Mouse (Mus musculus): ENCODE measurements around the gene Ehf. TPM values are rescaled to one million over a fixed set of nuclear protein-coding genes. Genes with fewer than 3 reads are reported as not detected.

Gene Ehf
- polyA plus RNA-seq, 1 experiment from 2014 or later = 2.9 TPM

- ChIA-PET CTCF (no interaction called here), POLR2A (interaction anchor here (0.9 kb wide), 1 partner anchor 13 kb away, joined by 3 read pairs; no protein-coding TSS in a partner anchor)
- H3K27me3 ChIP-seq = no peaks in the 10 kb centered on the region
- in situ Hi-C loops (cut with MboI; ENCODE audit: low pct_unique_long_range_greater_than_20kb) = no loop called here
- no peak for DNase-seq (ENCODE audit: low read depth, low spot score)
- ATAC-seq = no peak
- TF ChIP-seq CTCF (IDR thresholded peaks at IDR 0.05) = no peak
Measured at GRCm38 (mm10) chr2:103282184-103282750, 20.8 kb downstream of the Ehf start.

GRCm38 (mm10) chr2:103279927-103280326 is 23.2 kb downstream of the Ehf start:
- no peak for DNase-seq (ENCODE audit: low read depth, low spot score)
- CTCF ChIA-PET = interaction anchor here (1.5 to 2.6 kb wide), 2 partner anchors 9 to 33 kb away, joined by 3 to 6 read pairs; no protein-coding TSS in a partner anchor
- no peak for TF ChIP-seq CTCF (IDR thresholded peaks at IDR 0.05)
- POLR2A ChIA-PET = no interaction called here
- ATAC-seq = no peak
- in situ Hi-C loops (cut with MboI; ENCODE audit: low pct_unique_long_range_greater_than_20kb) = no loop called here
- H3K27me3 ChIP-seq = no peaks in the 10 kb centered on the region

GRCm38 (mm10) chr2:103278476-103278875 is 24.6 kb downstream of the Ehf start:
- CTCF ChIA-PET = interaction anchor here (0.9 kb wide), 1 partner anchor 11 kb away, joined by 3 read pairs; no protein-coding TSS in a partner anchor
- TF ChIP-seq CTCF (IDR thresholded peaks at IDR 0.05) = no peak
- ATAC-seq = no peak
- POLR2A ChIA-PET = no interaction called here
- DNase-seq (ENCODE audit: low read depth, low spot score) = no peak
- in situ Hi-C loops (cut with MboI; ENCODE audit: low pct_unique_long_range_greater_than_20kb) = no loop called here
- no peaks in the 10 kb centered on the region for H3K27me3 ChIP-seq

- H3K27me3 ChIP-seq = no peaks in the 10 kb centered on the region
- ChIA-PET POLR2A (interaction anchor here (0.6 kb wide), 1 partner anchor 577 kb away, joined by 3 read pairs; no protein-coding TSS in a partner anchor), CTCF (interaction anchor here (0.9 kb wide), 1 partner anchor 12 kb away, joined by 3 read pairs; no protein-coding TSS in a partner anchor)
- TF ChIP-seq CTCF (IDR thresholded peaks at IDR 0.05) = no peak
- in situ Hi-C loops (cut with MboI; ENCODE audit: low pct_unique_long_range_greater_than_20kb) = no loop called here
- DNase-seq (ENCODE audit: low read depth, low spot score) = no peak
- no peak for ATAC-seq
Measured at GRCm38 (mm10) chr2:103277794-103278193, 25.3 kb downstream of the Ehf start.

- DNase-seq (ENCODE audit: low read depth, low spot score) = no peak
- no peaks in the 10 kb centered on the region for H3K27me3 ChIP-seq
- no peak for TF ChIP-seq CTCF (IDR thresholded peaks at IDR 0.05)
- CTCF ChIA-PET = interaction anchor here (0.8 to 1.4 kb wide), 2 partner anchors 9 to 42 kb away, joined by 3 to 7 read pairs; no protein-coding TSS in a partner anchor
- ATAC-seq = no peak
- POLR2A ChIA-PET = interaction anchor here (1.2 kb wide), 1 partner anchor 9 kb away, joined by 3 read pairs; no protein-coding TSS in a partner anchor
- in situ Hi-C loops (cut with MboI; ENCODE audit: low pct_unique_long_range_greater_than_20kb) = no loop called here
Measured at GRCm38 (mm10) chr2:103275316-103275960, 27.6 kb downstream of the Ehf start.

- ChIA-PET POLR2A (no interaction called here), CTCF (interaction anchor here (0.8 to 1.4 kb wide), 2 partner anchors 10 to 42 kb away, joined by 3 to 7 read pairs; no protein-coding TSS in a partner anchor)
- DNase-seq (ENCODE audit: low read depth, low spot score) (no peak), ATAC-seq (no peak)
- H3K27me3 ChIP-seq = no peaks in the 10 kb centered on the region
- in situ Hi-C loops (cut with MboI; ENCODE audit: low pct_unique_long_range_greater_than_20kb) = no loop called here
- no peak for TF ChIP-seq CTCF (IDR thresholded peaks at IDR 0.05)
Measured at GRCm38 (mm10) chr2:103274803-103275202, 28.3 kb downstream of the Ehf start.

DNA sequence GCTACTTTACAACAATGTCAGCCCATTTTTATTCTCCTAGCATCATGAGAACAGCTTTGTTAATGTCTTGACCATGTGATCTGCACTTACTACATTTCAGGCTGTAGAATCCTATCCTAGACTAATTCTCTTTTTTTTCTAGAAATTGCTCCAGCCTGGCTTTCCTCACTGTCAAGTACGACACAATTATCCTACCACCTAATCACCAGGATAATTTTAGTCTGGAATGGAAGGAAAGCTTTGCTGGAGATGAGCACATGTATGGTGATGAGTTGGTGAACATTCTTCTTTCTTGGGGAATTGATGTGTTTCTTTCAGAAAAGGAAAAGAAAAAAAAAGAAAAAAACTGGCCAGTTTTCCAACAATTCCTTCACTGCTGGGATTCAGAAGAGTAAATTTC is 28.8 kb downstream of the Ehf start:
- DNase-seq (ENCODE audit: low read depth, low spot score) = no peak
- ChIA-PET POLR2A (no interaction called here), CTCF (interaction anchor here (1.4 kb wide), 1 partner anchor 10 kb away, joined by 7 read pairs; no protein-coding TSS in a partner anchor)
- no peak for TF ChIP-seq CTCF (IDR thresholded peaks at IDR 0.05)
- no peaks in the 10 kb centered on the region for H3K27me3 ChIP-seq
- no peak for ATAC-seq
- in situ Hi-C loops (cut with MboI; ENCODE audit: low pct_unique_long_range_greater_than_20kb) = no loop called here

- CTCF ChIA-PET = interaction anchor here (0.8 to 1.9 kb wide), 6 partner anchors 17 to 133 kb away, joined by 3 to 8 read pairs (median 4); no protein-coding TSS in a partner anchor
- peak; percentile 94 for ATAC-seq
- no peaks in the 10 kb centered on the region for H3K27me3 ChIP-seq
- DNase-seq (ENCODE audit: low read depth, low spot score) = peak; percentile 82
- in situ Hi-C loops (cut with MboI; ENCODE audit: low pct_unique_long_range_greater_than_20kb) = no loop called here
- POLR2A ChIA-PET = interaction anchor here (1.1 kb wide), 1 partner anchor 61 kb away, joined by 4 read pairs; no protein-coding TSS in a partner anchor
- TF ChIP-seq CTCF (IDR thresholded peaks at IDR 0.05) = no peak
Measured at GRCm38 (mm10) chr2:103271481-103271880, 31.6 kb downstream of the Ehf start.

- ChIA-PET CTCF (interaction anchor here (0.8 to 1.4 kb wide), 4 partner anchors 57 to 76 kb away, joined by 3 to 5 read pairs (median 3); no protein-coding TSS in a partner anchor), POLR2A (interaction anchor here (1.1 kb wide), 1 partner anchor 61 kb away, joined by 4 read pairs; no protein-coding TSS in a partner anchor)
- no peak for TF ChIP-seq CTCF (IDR thresholded peaks at IDR 0.05)
- no peaks in the 10 kb centered on the region for H3K27me3 ChIP-seq
- in situ Hi-C loops (cut with MboI; ENCODE audit: low pct_unique_long_range_greater_than_20kb) = no loop called here
- peak; percentile 22 for ATAC-seq
- DNase-seq (ENCODE audit: low read depth, low spot score) = peak; percentile 77
Measured at GRCm38 (mm10) chr2:103270556-103271160, 32.4 kb downstream of the Ehf start.

DNA sequence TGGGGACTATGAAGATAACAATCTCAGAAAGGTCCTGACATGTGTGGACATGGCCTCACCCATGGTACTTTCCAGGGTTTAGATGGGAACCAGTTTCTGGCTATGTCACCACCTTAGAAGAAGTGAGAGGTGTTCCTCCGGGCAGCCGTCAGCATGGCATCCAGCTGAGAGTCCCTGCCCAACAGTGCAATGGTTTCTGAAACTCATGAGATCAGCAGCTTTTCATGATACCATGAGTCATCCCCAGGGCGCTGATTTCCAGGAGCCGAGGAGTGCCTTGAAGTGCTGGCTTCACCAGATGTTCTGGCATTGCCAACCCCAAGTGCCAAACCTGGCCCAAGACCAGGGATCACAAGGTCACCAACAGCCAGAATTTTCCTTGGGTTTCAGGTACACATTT is 64.0 kb downstream of the Ehf start:
- no peaks in the 10 kb centered on the region for H3K27me3 ChIP-seq
- ChIA-PET CTCF (interaction anchor here (1.1 kb wide), 1 partner anchor 13 kb away, joined by 3 read pairs; no protein-coding TSS in a partner anchor), POLR2A (interaction anchor here (0.7 kb wide), 1 partner anchor 152 kb away, joined by 3 read pairs; no protein-coding TSS in a partner anchor)
- no peak for ATAC-seq
- TF ChIP-seq CTCF (IDR thresholded peaks at IDR 0.05) = no peak
- in situ Hi-C loops (cut with MboI; ENCODE audit: low pct_unique_long_range_greater_than_20kb) = no loop called here
- no peak for DNase-seq (ENCODE audit: low read depth, low spot score)

Measured in Patski (cell line).